Mouse (Mus musculus): Measurements from ENCODE around the gene Gab1.

Gab1 gene

DNA sequence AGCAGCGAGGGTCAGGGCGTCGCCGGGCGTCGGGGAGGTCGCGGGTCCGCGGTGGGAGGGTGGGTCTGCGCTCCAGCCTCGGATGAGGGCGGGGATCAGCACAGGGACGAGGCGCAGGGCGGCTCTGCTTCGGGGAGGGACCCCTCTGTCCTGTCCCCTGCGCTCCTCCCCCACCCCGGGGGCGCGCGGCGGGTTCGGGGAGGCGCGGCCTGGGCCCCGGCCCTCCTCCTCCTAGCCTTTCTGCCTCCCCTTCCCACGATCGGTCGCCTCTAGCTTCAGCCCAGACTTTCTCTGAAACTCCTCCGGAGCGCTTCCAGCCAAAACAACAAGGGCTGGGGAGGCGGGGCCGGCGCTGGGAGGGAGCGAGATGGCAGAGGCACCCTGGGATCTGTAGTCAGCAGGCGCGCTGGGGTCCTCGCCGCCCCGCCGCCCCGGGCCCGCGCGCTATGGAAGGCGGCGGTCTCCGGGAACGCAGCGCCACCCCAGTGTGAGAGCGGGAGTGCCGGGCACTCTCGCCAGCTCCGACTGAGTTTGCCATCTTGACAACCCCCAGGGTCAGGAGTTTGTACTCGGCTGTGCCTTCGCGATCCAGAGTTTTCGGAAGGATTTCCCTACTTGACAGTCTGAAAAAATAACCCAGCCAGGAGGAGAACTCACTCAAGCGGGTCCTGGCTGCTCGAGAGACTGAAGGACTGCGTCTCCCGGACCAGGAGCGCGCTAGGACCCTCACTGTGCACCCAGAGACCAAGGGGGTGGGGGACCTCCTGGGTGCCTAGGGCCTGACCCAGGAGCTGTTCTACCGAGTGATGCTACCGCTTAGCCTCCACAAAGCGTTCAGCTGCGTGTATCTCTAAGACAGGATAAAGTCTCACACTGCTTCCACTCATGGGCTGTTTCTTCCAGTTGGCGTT, at the start of gene Gab1:
Gene Gab1 (minus strand): TSS at position 324 of the 911 bp plus-strand sequence.
- peak; percentile 91 for DNase-seq

DNA sequence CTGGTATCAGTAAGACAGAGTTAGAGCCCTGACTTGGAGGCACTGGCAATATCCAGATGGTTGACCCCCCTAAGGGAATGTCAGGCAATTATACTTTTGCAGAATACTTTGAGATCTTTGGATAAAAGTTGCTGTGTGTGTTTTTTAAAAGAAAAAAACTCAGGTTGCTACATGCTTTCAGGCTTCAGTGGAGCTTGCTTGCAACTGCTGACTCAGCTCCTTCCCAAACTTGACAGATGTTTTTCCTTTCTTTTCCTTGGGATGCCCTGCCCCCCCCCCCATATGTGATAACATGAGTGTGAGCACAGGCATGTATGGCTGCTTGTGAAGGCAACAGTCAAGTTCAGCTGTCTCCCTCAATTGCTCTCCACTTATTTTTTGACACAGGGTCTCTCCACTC, 48.5 kb upstream of the Gab1 start:
- no peak for DNase-seq

DNA sequence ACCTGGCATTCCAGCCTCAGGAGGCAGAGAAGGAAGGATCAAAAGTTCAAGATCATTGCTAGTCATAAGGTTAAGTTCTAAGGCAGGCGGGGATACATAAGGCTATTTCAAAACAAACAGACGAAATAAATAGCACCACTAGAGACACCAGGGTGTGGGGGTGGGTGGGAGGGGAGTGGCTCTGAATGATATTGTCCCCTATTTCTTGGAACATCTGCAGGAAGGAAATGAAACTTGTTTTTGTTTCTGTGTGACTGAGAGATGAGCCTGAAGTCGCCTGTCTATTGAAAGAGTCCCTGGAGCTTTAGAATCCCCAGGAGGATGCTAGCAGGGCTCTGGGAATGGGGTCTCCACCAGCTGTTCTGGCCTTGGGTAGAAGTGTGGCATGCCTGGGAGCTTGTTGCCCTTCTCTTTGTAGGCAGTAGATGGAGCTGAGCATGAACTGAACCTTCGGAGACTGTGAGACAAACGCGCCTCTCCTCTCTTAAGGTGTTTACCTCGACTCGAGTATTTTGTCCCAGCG, 43.5 kb upstream of the Gab1 start:
- DNase-seq: no peak

DNA sequence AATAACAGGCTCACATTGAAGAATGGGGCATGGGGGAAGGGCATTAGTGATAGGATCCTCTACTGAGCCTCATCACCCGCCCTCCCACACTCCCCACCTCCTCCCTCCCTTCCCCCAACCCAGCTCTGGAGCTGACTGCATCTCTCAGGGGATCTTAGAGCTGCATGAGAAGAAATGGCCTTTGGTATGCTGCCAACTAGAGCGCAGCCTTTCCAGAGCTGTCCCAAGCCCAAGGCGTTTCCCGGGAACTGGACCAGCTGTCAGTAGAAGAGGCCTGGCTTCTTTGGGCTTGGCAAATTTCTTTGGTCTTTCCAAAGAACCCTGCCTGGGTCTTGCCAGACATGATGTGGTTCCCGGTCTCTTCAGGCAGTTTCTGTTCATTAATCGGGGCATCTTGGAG, 42.3 kb upstream of the Gab1 start:
- peak; percentile 49 for DNase-seq

DNA sequence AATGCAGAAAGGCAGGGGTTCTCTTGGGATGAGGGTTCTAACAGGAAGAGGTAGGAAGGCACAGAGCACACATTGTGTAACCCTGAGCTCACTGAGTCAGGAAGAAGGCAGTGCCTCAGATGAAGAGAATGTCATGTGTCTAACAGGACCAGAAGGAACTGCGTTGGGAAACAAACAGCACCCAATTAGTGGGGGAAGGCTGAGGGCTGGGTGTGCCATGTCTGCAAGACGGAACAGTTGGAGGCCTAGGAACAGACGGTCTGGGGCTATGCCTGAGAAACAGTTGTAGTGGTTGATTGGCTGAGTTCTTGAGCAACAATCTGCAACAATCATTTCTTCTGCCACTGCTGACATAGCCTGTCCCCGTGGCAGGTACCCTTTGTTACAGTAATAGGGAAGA, 38.8 kb upstream of the Gab1 start:
- no peak for DNase-seq

DNA sequence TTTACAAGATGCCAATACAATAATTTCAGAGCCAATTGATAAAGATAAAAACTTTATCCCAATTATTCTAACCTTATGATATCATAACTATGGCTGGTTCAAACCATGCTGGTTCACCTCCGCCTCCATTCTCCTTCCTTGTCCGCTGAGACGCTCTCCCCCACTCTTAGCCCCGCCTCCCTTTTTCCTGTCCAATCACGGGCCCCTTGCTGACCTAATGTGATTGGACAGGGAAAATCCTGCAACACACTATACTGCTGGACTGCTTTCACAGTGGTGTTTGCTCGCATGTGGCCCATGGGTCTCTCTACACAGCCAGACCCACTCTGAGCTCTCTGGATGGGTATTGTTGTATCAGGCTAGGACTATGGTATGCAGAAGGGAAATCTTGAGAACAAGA, 38.2 kb upstream of the Gab1 start:
- no peak for DNase-seq

DNA sequence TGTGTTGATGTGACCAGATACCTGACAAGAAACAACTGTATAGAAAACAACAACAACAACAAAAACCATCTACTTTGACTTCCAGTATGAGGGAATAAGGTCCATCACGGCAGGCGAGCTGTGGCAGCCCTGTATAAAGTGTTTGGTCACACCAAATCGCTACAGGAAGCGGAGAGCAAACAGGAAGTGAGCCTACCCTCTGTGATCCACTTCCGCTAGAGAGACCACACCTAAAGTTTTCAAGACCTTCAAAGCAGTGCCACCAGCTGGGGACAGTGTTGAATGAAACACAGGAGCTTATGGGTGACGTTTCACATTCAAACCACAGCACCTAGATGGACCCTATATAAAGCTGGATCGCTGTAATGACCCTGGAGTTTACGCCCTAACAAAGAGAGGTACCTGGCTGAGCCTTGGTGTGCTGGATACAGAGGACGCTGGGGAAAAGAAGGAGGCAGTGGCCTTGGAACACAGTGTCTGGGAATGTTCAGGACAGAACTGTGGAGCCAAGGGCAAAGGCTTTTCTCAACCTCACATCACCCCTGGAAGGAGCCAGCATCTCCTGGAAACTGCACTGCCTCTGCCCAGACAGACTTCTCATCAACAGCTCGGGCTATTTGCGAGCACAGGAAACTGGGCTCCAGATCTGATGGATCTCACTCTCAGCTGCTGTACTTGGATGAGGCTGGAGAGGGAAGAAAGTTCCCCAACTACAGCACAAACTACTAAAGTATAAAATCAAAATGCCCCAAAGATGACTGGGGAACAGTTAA, 36.3 kb upstream of the Gab1 start:
- DNase-seq: no peak

DNA sequence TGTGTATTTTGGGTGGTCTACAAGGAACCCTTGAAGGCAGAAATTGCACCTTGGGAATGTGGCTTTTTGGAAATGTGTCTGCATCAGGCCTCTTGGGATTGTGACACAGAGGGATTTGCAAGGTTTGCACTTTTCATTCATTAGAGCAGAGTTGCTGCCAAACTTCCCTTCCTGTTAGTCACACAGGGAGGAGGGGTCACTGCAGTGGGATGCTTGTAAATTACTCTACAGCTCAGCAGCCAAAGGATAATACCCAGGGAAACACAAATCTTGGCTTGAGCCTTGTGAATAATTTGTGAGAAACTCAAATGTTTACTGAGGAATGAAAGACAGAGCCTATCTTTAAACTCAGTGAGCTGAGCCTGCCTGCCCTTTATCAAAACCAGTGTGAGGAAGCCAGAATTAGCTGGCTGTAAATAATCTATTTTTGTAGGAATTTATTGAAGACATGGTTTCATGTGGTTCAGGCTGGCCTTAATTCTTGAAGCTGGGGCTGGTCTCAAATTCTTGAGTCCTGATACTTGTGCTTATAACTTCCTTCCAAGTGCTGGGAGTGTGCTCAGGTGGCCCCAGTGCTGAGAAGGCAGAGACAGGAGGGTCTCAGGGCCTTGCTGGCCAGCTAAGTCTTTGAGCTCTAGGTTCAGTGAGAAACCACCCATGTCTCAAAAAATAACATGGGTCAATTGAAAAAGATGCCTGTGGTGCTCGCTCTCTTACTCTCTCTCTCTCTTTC, 32.9 kb upstream of the Gab1 start:
- peak; percentile 32 for DNase-seq

DNA sequence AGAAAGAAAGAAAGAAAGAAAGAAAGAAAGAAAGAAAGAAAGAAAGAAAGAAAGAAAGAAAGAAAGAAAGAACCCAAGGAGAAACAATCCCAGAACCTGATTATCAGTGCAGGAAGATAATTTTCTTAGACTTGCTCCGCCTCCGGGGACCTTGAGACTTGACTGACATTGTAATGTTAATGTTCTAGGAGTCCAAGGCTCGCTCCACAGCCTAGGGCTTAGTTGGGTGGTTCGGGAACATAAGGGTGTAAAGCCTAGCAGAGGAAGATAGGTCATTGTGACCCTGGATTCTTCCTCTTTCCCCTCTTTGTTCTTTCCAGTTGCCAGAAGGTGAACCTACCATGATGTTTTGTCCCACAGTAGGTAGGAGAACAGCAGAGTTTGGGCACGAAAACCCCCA, 31.1 kb upstream of the Gab1 start:
- no peak for DNase-seq

DNA sequence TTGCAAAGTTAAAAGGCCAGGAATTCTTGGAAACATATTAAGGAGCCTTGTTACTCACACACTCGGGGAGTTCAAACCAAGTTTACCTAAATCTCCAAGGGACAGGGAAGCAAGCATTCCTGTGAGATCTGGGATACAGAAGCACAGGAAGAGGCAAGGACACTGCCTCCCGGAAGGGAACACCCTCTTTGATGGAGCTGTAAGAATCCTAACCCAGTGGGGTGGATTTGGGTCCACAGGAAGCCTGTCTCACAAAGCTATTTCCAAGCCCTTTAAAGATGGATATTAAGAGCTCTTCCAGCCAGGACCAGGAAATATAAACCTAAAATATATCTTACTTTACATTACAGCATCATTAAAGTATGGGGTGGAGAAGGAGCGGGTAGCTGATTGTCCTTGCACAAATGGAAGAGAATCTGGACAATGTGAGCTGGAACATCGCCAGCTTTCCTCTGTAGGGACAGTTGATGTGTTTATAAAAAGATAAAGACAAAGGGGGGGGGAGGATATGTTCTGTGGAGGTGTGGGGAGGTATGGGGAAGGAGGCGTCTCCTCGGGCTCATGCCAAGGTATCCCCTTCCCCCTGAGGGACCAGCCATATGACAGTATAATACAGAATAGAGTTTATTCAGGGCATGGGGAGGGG, 28.1 kb upstream of the Gab1 start:
- DNase-seq: peak; percentile 16

DNA sequence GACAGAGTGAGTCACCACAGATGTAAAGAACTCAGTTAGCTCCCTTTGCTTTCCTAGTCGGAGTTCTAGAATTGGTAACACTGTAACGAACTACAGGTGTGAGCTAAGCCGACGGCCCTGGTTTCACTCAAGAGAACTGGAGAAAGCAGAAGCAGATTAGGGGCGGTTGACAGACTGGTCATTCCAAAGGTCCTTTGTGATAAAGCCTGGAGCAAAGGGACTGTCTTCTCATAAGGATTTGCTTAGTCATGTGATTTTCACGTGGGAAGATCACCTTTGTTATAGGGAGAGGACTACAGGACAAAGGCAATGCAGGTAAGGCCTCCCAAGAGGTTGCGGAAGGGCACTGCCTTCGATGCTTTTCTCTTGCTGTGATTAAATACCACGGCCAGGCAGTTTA, 22.0 kb upstream of the Gab1 start:
- no peak for DNase-seq

DNA sequence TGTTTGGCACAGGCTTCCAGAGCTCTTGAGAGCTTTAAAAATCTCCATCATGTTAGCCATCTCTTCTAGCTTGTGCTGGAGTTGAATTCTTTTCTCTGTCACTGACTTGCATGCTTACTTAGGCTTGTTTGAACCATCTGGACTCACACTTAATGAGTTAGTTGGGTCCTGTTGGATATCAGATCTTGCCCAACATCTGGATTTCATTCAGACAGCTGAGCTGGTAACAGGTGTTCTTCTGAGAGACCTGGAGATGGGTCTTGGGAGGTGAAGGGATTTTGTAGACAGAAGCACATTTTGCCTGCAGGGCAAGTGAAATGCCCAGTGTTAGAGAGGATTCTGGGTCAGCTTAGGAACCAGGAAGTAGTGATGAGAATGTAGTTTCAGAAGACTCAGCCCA, 19.0 kb upstream of the Gab1 start:
- DNase-seq: no peak

DNA sequence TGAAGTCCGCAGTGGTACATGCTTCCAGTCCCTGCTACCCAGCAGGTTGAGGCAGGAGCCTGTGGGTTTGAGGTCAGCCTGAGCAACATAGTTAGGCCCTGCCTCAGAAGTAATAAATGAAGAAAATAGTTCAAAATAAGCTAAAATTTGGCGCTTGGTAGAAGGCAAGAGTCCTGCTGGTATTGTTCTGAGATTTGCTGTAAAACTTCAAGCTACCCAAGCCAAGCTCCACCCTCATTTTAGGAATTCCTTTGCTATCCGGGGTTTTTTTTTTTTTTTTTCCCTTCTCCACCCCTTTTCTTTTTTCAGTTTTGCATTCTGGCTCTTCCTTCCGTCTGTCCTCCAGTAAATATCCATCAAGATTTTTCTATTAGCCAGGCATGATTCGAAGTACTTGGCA, 15.7 kb upstream of the Gab1 start:
- no peak for DNase-seq

DNA sequence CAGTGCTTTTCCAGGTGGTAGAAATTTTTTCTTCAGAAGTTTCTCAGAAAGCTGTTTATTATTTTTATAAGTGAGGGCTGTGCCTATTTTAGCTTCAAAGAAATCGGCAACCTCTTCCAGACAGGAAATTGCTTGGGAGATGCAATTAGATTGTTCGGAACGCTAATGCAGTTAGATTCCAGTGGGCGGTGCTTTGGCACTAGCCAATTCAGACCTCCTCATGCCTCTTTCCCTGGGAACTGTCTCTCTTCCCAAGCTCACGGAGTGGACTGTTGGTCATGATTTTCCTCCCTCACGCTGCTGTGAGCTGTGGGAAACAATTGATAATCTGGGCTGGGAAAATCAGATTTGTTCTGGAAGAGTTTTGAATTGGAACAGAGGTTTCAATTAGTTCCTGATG, 15.1 kb upstream of the Gab1 start:
- no peak for DNase-seq

DNA sequence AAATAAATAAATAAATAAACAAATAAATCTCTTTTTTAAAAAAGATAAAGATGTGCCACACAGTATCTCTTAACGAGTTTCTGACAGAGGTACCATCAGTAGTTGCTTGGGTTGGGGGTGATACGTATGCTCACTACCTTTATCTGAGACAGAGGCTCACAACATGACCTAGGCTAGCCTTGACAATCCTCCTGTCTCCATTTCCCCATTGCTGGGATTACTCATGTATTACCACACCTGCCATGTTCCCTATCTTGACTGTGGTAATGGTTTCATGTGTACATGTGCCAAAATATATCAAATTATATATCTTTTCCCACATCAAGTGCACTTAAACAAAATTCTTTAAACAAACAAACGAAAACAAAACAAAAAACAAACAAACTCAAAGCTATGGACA, 14.2 kb upstream of the Gab1 start:
- DNase-seq: no peak

DNA sequence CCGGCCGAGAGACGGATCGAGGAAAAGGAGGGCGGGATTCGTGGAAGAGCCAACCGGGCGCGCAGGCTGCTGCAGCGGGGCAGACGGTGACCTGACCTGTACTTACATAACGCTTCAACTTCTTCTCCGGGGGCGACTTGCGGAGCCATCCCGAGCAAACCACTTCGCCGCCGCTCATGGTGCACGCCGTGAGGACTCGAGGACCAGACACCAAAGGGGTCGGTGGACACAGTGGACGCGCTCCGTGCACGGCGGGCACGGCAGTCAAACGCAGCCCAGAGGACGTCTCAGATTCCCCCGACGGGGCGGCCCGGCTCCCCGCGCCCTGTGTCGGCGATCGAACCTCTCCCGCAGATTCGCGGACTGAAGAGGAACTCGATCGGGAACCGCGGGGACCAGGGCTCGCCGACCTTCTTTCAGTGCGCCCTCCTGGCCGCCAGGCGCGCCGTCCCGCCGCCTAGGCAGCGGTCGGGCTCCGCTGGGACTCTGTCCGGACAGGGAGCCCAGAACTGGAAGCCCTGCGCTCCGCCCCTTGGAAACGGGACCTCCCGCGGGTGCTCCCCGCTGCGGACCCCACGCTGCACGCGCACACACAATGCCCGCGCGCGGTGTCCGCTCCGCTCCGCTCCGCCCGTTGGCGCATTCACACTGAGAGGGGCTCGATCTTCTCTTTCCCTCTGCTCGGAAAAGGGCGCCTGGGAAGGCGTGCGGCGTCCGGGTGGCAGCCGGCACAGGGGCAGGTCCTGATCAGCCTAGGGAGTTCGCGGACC, 708 bp downstream of the Gab1 start:
- DNase-seq: peak; percentile 78

DNA sequence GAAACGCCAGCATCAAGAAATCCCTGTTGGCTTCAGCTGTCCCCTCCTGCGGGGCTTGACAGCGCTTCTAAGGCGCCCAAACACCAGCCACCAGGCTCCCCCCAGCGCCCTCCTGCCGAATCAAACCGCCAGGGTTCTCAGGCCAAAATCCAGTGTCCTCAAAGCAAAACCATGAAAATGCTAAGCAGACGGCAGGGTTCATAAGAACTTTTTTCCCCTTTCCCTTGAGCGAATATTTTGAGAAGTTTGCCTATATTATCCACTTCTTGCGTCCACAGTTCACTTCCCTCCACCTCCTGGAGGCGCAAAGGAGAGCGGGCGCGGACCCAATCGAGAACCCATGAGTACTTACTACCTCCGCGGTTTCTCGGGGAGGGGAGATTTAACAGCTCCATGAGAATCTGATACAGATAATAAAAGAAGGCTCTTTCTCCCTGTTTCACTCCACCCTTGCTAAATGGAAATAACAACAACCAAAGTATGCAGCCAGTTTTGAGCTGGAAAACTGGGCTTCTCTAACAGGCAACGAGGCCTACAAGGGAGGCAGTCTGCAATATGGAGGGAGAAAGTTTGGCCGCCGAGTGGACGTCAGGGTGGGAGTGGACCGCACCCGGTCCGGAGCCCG, 1.4 kb downstream of the Gab1 start:
- DNase-seq: peak; percentile 71

DNA sequence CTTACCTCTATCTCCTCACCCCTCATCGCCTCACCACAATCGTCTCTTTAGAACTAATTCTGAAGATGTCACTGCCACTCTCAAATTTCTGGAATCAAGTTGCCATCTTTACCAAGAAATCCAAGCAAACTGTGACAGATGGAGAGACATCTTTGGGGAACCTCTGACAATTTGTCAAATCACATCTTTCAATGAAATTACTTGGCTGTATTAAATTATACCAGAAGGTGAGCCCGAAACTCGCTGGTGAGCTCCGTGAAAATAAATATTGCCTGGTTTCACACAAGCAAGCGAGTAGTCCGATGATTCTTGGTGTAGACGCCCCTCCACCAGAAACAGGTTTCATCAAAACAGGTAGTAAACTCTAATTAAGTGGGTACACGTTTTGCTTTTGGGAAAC, 2.2 kb downstream of the Gab1 start:
- no peak for DNase-seq

DNA sequence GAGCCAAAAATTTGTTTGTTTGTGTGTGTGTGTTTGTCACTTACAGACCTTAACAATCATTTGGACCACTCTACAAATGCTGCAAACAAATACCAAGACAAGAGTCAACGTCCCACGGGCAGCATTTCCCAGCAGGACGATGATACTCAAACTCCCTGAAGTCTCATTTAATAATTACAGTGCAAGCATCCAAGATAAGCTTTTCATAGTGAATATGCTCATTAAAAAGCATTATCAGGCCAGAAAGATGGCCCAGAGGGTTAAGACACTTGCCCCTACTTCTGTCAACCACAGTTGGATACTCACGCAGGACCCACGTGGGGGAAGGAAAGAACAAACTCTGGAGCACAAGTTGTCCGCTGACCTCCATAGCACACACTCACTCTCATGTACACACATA, 4.8 kb downstream of the Gab1 start:
- no peak for DNase-seq

DNA sequence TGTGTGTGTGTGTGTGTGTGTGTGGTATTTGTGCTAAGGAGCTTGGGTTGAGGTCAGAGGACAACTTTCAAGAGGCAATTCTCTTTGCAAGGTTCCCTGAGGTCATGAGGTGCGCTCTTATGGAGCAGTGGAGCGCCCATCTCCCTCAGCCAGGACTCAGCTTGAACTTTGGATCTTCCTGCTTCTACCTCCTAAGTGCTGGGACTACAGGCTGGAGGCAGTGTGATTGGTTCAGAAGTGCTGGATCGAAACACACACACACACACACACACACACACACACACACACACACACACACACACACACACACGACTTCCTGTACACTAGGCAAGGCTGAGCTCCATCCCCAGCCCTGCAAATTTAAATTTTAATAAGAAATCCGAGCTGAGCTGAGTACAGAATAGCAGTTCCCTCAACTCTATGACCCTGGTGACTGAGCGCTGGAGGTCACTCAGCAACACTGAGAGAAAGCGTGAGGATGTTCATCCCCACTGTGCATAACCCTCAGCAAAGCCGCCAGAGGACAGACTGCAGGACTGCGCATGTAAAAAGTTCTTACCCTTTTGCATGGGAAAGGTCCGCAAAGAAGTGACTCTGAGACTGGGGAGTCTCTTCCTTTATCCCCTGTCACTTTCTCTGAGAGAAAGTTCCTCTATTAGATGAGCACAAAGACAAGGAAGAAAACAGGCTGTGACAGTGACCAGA, 6.4 kb downstream of the Gab1 start:
- DNase-seq: peak; percentile 81

DNA sequence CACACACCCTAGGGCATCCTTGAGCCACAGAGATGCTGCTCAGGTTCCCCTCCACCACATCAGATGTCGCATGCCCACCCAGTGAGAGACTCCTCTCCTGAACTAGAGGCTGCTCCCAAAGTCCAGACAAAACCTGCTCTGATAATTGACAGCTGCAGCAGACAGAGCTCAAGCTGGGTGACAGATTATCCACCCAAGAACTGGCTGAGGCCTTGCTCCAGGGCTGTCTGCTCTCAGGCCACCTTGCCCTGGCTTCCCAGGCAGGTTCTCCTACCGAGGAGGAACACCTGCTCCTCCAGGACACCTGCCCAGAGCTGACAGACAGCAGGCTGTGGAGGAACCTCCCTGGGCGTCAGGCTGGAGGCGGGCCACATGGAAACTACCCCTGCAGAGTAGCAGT, 7.6 kb downstream of the Gab1 start:
- DNase-seq: no peak
